25 mouse cellular contexts compared by ENCODE assay signal in genomic region chr2:44639370-44639769, GRCm38 (mm10).
DNase-seq lines count a peak whose midpoint lies in the region; TF ChIP-seq lines count a peak whose summit lies in the region.
"Had no signal": no experiment of that assay in that cellular context is flagged by ENCODE, and none has a peak within 500 bp of the region (broad histone marks: within the 10 kb centered on the region; RNA-seq: fewer than 3 reads in every experiment).

No protein-coding gene starts in this region.

- TF ChIP-seq POLR2A in MEL (IDR thresholded peaks at IDR 0.05; ENCODE audit: control insufficient read depth in 1 of 2, insufficient read depth in 1 of 2, low read depth in 1 of 2, low read length in 2 of 2, poor library complexity in 1 of 2): no peak

- H3K27ac ChIP-seq in MEL (ENCODE audit: control insufficient read depth, low read depth, low read length): no peak overlapping the region
- H3K27ac ChIP-seq: embryonic facial prominence, embryonic 15.5 days; forebrain, embryonic 10.5 days; heart, embryonic 13.5 days; hindbrain, embryonic 14.5 days; left cerebral cortex, adult 2 months; limb, embryonic 10.5 days; stomach, embryonic 15.5 days had no signal

- H3K9ac ChIP-seq in MEL (ENCODE audit: control insufficient read depth, low read depth, low read length, poor library complexity, severe bottlenecking): no peak overlapping the region
- H3K9ac ChIP-seq: embryonic facial prominence, embryonic 15.5 days; heart, embryonic 13.5 days; hindbrain, embryonic 14.5 days; liver, postnatal 0 days; stomach, embryonic 15.5 days had no signal

- no peak for TF ChIP-seq CTCF in MEL (IDR thresholded peaks at IDR 0.05 in 2 of 3, conservative IDR thresholded peaks at IDR 0.05 in 1 of 3; ENCODE audit: control insufficient read depth in 1 of 3, insufficient read depth in 1 of 3, low read depth in 2 of 3, low read length in 3 of 3, poor library complexity in 1 of 3, severe bottlenecking in 1 of 3)

- DNase-seq in heart, adult 9 months (ENCODE audit: low spot score in 2 of 2): peak; percentile 4
- no peak for DNase-seq in heart, adult 11 months
- peak; percentile 9 for DNase-seq in MEL (ENCODE audit: low read depth, low spot score)
- peak; percentile 32 for DNase-seq in fibroblast of lung, adult 2 months (ENCODE audit: low read depth)
- no peak for DNase-seq in layer of hippocampus, postnatal 36 days
- no peak for DNase-seq in adrenal gland, adult 18-20 months (ENCODE audit: low spot score in 2 of 2)
- DNase-seq in lung, adult 18-20 months: no peak
- DNase-seq: adrenal gland, adult 8-10 months; cerebellum, adult 11 months; cerebellum, postnatal 36 days; gastrocnemius, postnatal 36 days; kidney, adult 8-10 months; kidney, postnatal 25 days; liver, postnatal 0 days; lung, postnatal 4 days; right cerebral cortex, postnatal 25 days; thymus, adult 2 months had no signal

- no peak for TF ChIP-seq EP300 in MEL (IDR thresholded peaks at IDR 0.05; ENCODE audit: low read depth in 1 of 2, low read length in 2 of 2)

- no peaks in the 10 kb centered on the region for H3K4me1 ChIP-seq in MEL (ENCODE audit: control insufficient read depth in 1 of 2, insufficient read depth in 2 of 2, low read length in 2 of 2)
- H3K4me1 ChIP-seq: embryonic facial prominence, embryonic 15.5 days; heart, embryonic 13.5 days; limb, embryonic 10.5 days; stomach, embryonic 15.5 days had no signal

- H3K9me3 ChIP-seq in MEL (replicated peaks; ENCODE audit: insufficient read depth, low read length): no peaks in the 10 kb centered on the region
- H3K9me3 ChIP-seq: embryonic facial prominence, embryonic 15.5 days; forebrain, embryonic 10.5 days; G1E; heart, embryonic 13.5 days; limb, embryonic 10.5 days; stomach, embryonic 15.5 days had no signal

- H3K27me3 ChIP-seq in MEL (ENCODE audit: control insufficient read depth in 1 of 2, insufficient read depth in 2 of 2, low read length in 2 of 2): no peaks in the 10 kb centered on the region
- H3K27me3 ChIP-seq: embryonic facial prominence, embryonic 15.5 days; heart, embryonic 13.5 days; stomach, embryonic 15.5 days had no signal

- H3K79me2 ChIP-seq in MEL (ENCODE audit: control insufficient read depth, insufficient read depth, low read length, poor library complexity): no peaks in the 10 kb centered on the region

- no peak overlapping the region for H3K4me3 ChIP-seq in MEL (ENCODE audit: control insufficient read depth in 1 of 2, insufficient read depth in 1 of 2, low read depth in 2 of 2, low read length in 2 of 2)
- H3K4me3 ChIP-seq: embryonic facial prominence, embryonic 15.5 days; forebrain, embryonic 10.5 days; heart, embryonic 13.5 days; left cerebral cortex, adult 2 months; limb, embryonic 10.5 days; stomach, embryonic 15.5 days had no signal

- no peak for TF ChIP-seq RAD21 in MEL (IDR thresholded peaks at IDR 0.05; ENCODE audit: low read depth, low read length)

- H3K36me3 ChIP-seq in MEL (ENCODE audit: control insufficient read depth in 1 of 2, insufficient read depth in 2 of 2, low read length in 2 of 2): no peaks in the 10 kb centered on the region
- H3K36me3 ChIP-seq: embryonic facial prominence, embryonic 15.5 days; forebrain, embryonic 10.5 days; G1E; heart, embryonic 13.5 days; limb, embryonic 10.5 days; stomach, embryonic 15.5 days had no signal

TF ChIP-seq in MEL, 35 proteins besides CTCF, POLR2A, EP300 and RAD21:
- no peak for TF ChIP-seq SIN3A (IDR thresholded peaks at IDR 0.05; ENCODE audit: low read length)
- no peak for TF ChIP-seq BHLHE40 (IDR thresholded peaks at IDR 0.05; ENCODE audit: borderline replicate concordance, low read depth, low read length)
- TF ChIP-seq ZKSCAN1 (IDR thresholded peaks at IDR 0.05; ENCODE audit: low read depth, low read length): no peak
- TF ChIP-seq MYC (IDR thresholded peaks at IDR 0.05; ENCODE audit: low read depth, low read length): no peak
- no peak for TF ChIP-seq SMC3 (IDR thresholded peaks at IDR 0.05; ENCODE audit: low read depth, low read length)
- TF ChIP-seq ZNF384 (IDR thresholded peaks at IDR 0.05; ENCODE audit: low read depth, low read length): no peak

Comparison
In these comparisons a context has a peak if more than half of its experiments do, and no peak if none do; other contexts are left out.
1. DNase-seq: peak in heart, adult 9 months (2 of 2), MEL (single experiment) and fibroblast of lung, adult 2 months (single experiment); none in heart, adult 11 months (single experiment), layer of hippocampus, postnatal 36 days (0 of 2), adrenal gland, adult 18-20 months (0 of 2) and lung, adult 18-20 months (0 of 2).